Mouse (Mus musculus): ENCODE data around the gene Lrrc4.

DNA sequence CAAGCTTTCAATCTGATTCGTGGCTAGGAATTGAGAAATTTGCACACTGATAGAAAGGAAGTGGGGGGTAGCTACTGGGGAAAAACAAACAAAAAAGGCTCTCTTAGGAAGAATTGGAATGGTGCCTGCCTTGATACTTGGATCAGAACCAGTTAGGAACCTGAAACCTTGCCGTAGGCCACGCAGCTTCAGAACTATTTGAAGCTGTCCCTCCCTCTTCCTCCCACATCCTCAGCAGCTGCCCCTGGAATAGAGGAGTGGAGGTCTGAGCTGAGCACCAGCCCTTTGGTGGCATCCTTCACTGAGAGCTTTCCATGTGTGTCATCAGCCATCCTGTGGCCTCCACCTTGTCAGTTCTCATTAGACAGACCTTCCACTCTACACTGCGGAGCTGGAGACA, 14.1 kb upstream of the Lrrc4 start:
- TF ChIP-seq POLR2A (IDR thresholded peaks at IDR 0.05; ENCODE audit: low read depth, low read length) (no peak), CTCF (IDR thresholded peaks at IDR 0.05; ENCODE audit: extremely low read depth, insufficient read length, insufficient replicate concordance, low read depth, low read length) (no peak)

All from small intestine, adult 2 months (tissue).